Mouse (Mus musculus) forebrain, postnatal 0 days (tissue): ENCODE data around the gene Tshz2. TPM values are rescaled to one million over a fixed set of nuclear protein-coding genes. Genes with fewer than 3 reads are reported as not detected.

Experiments
- ATAC-seq: fragments of 200-750 bp; cut with Nextera tagmentation; 2 replicates; pipeline ENCODE4 v1.8.0; 2017; ENCODE audit warnings: mild to moderate bottlenecking, moderate library complexity
- DNase-seq: peaks from one replicate; pipeline ENCODE4 v3.0.0-alpha.2; 2015
- H3K27ac ChIP-seq: fragments of 300-500 bp; sonication (generic); 2 replicates; pipeline ENCODE4 v1.5.1; 2014; ENCODE audit warnings: low read depth, mild to moderate bottlenecking, antibody characterized with exemption, low read length, moderate library complexity, mixed read lengths
- H3K27me3 ChIP-seq: fragments of 300-500 bp; sonication (generic); 2 replicates; pipeline ENCODE4 v1.6.1; 2014; ENCODE audit warnings: mild to moderate bottlenecking, low read length, mixed read lengths; ENCODE audit not compliant: insufficient read depth
- H3K36me3 ChIP-seq: fragments of 300-500 bp; sonication (generic); 2 replicates; pipeline ENCODE4 v1.6.1; 2014; ENCODE audit warnings: mild to moderate bottlenecking, moderate library complexity; ENCODE audit not compliant: insufficient read depth
- H3K4me1 ChIP-seq: fragments of 300-500 bp; sonication (generic); 2 replicates; pipeline ENCODE4 v1.6.1; 2014; ENCODE audit warnings: antibody characterized with exemption; ENCODE audit not compliant: insufficient read depth
- H3K4me2 ChIP-seq: fragments of 300-500 bp; sonication (generic); 2 replicates; pipeline ENCODE4 v1.6.1; 2014; ENCODE audit warnings: low read depth, mild to moderate bottlenecking, moderate library complexity
- H3K4me3 ChIP-seq: fragments of 300-500 bp; sonication (generic); 2 replicates; pipeline ENCODE4 v1.5.1; 2014; ENCODE audit warnings: low read depth, low read length, mixed read lengths
- H3K9ac ChIP-seq: fragments of 300-500 bp; sonication (generic); 2 replicates; pipeline ENCODE4 v1.6.1; 2014; ENCODE audit warnings: mild to moderate bottlenecking
- H3K9me3 ChIP-seq: fragments of 300-500 bp; sonication (generic); 2 replicates; pipeline ENCODE4 v1.6.1; 2016; ENCODE audit warnings: low read length
- CTCF ChIP-seq: sonication (generic); IDR thresholded peaks from 2 replicates; pipeline ENCODE4 v1.5.1; 2016; ENCODE audit warnings: antibody characterized with exemption, control low read depth, low read depth
- WGBS: fragments of 180-500 bp; shearing (Covaris S2); extraction: QIAGEN DNeasy Blood & Tissue Kit; methylation state at CpG from one replicate; pipeline ENCODE4 v1.1.7; 2014; 5-methylcytosine and 5-hydroxymethylcytosine counted together
- polyA plus RNA-seq: library from polyadenylated mRNA; unstranded; fragments of >200 nt; fragmentation: Nextera tagmentation; extraction: Ambion mirVana; gene quantifications from 2 replicates; pipeline ENCODE4 v1.2.1, GENCODE M21; 2015
- total RNA-seq: library from RNA; depleted of rRNA; stranded (reverse); fragments of >200 nt; gene quantifications from 2 replicates; pipeline ENCODE4 v1.2.3, GENCODE M21; 2014

Gene Tshz2
- total and polyA plus RNA-seq, 2 experiments from 2014 or later: 19.7 to 29.2 TPM

- 24% methylated on average over 24 of the region's 24 CpGs for WGBS
- Histone ChIP-seq H3K27me3 (no peaks in the 10 kb centered on the region), H3K9ac (no peak overlapping the region), H3K9me3 (no peaks in the 10 kb centered on the region), H3K4me2 (peak overlapping the region; percentile 32), H3K27ac (peak overlapping the region; percentile 29), H3K4me3 (no peak overlapping the region), H3K4me1 (no peaks in the 10 kb centered on the region; the same call in 1 of the 2 replicates), H3K36me3 (no peaks in the 10 kb centered on the region)
- TF ChIP-seq CTCF: no peak
- DNase-seq: peak; percentile 34
- peak; percentile 42; the same call in 1 of the 2 replicates for ATAC-seq
Observed at GRCm38 (mm10) chr2:169723645-169724462, 91.0 kb downstream of the Tshz2 start.

- H3K27ac ChIP-seq: no peak overlapping the region
- H3K4me3 ChIP-seq: no peak overlapping the region
- H3K9ac ChIP-seq: no peak overlapping the region
- no peaks in the 10 kb centered on the region for H3K9me3 ChIP-seq
- ATAC-seq (no peak), DNase-seq (no peak)
- no peaks in the 10 kb centered on the region for H3K36me3 ChIP-seq
- WGBS: 56% methylated on average over 16 of the region's 16 CpGs
- H3K4me2 ChIP-seq: no peak overlapping the region
- no peak for TF ChIP-seq CTCF
- no peaks in the 10 kb centered on the region for H3K4me1 ChIP-seq
- H3K27me3 ChIP-seq: no peaks in the 10 kb centered on the region
Observed at GRCm38 (mm10) chr2:169728651-169729280, 96.0 kb downstream of the Tshz2 start.

GRCm38 (mm10) chr2:169730551-169730996 is 97.8 kb downstream of the Tshz2 start:
- Histone ChIP-seq H3K4me3 (no peak overlapping the region), H3K4me1 (no peaks in the 10 kb centered on the region), H3K36me3 (no peaks in the 10 kb centered on the region), H3K9me3 (no peaks in the 10 kb centered on the region), H3K4me2 (no peak overlapping the region), H3K27ac (no peak overlapping the region), H3K27me3 (no peaks in the 10 kb centered on the region), H3K9ac (no peak overlapping the region)
- no peak for DNase-seq
- ATAC-seq: no peak
- WGBS: 77% methylated on average over 7 of the region's 7 CpGs
- TF ChIP-seq CTCF: no peak

GRCm38 (mm10) chr2:169734053-169734452 is 101.2 kb downstream of the Tshz2 start:
- no peak for DNase-seq
- H3K9ac ChIP-seq: no peak overlapping the region
- no peaks in the 10 kb centered on the region for H3K4me1 ChIP-seq
- ATAC-seq: no peak
- no peaks in the 10 kb centered on the region for H3K36me3 ChIP-seq
- H3K27me3 ChIP-seq: no peaks in the 10 kb centered on the region
- no peak overlapping the region for H3K4me3 ChIP-seq
- H3K4me2 ChIP-seq: no peak overlapping the region
- no peak overlapping the region for H3K27ac ChIP-seq
- no peak for TF ChIP-seq CTCF
- no peaks in the 10 kb centered on the region for H3K9me3 ChIP-seq
- WGBS: 38% methylated on average over 7 of the region's 7 CpGs

DNA sequence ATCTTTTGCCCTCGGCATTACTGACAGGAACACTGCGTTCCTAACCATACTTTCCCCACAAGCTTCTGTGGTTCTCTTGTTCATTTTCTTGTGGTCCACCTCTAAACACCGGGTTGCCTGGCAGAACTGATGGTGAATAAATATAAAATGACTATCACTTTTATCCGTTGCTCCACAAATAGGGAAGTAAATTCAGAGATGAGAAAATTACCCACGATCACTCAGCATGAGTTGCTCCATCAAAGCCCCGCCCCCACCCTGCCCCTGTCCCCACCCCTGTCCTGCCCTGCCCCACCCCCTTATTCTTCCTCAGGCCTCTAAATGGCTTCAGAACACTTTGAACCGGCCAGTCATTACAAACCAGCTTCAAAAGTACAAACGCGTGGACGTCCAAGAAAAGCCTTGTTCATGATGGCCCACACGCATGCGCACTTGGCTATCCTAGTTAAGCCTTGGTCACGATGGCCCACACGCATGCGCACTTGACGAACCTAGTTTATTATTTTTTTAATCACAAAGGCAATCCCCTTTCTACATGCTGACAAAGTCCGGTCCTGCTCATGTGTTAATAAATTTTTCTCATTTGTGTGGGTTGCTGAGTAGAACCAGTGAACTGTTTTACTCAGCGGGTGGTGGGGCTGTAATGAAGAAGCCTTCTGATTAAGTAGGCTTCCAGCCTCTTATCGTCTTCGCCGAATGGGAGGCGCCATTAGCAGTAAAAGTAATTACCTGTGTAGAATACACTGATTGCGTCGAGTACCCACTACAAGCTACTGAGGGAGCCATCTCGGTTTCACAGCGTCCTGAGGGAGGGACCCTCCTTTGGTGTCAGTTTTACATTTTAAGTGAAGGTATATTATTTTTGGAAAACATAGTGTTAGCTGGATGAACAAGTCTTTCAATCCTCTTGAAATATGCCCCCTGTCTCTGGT is 102.9 kb downstream of the Tshz2 start:
- ATAC-seq (no peak), DNase-seq (no peak)
- 71% methylated on average over 26 of the region's 26 CpGs for WGBS
- Histone ChIP-seq H3K9ac (no peak overlapping the region), H3K9me3 (no peaks in the 10 kb centered on the region), H3K27me3 (no peaks in the 10 kb centered on the region), H3K36me3 (no peaks in the 10 kb centered on the region), H3K4me2 (no peak overlapping the region), H3K4me1 (no peaks in the 10 kb centered on the region), H3K4me3 (no peak overlapping the region), H3K27ac (no peak overlapping the region)
- no peak for TF ChIP-seq CTCF

DNA sequence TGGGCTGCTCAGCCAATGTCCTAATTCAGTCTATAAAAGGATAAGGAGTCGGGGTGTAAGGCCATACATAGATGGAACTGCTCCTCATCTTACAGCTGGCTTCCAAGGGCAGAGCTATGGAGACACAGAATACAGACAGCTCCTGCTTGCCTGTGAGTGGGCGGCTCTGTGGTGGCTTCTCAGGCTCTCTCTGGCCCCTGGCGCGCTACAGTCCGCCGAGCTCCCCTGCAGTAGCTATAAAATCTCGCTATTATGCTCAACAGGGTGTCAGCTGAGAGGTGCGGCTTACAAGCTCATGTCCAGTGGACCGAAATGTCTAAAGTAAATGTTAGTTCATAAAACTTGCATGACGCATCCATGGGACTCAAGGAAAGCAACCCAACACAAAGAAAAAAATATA is 108.2 kb downstream of the Tshz2 start:
- H3K9me3 ChIP-seq: no peaks in the 10 kb centered on the region

More for the DNA sequence above, 108.2 kb downstream of the Tshz2 start:
- H3K4me3 ChIP-seq: no peak overlapping the region
- WGBS: 87% methylated on average over 10 of the region's 10 CpGs
- no peak for TF ChIP-seq CTCF
- ATAC-seq: no peak
- H3K9ac ChIP-seq: no peak overlapping the region
- no peak overlapping the region for H3K27ac ChIP-seq
- H3K27me3 ChIP-seq: no peaks in the 10 kb centered on the region
- no peaks in the 10 kb centered on the region for H3K36me3 ChIP-seq
- H3K4me2 ChIP-seq: no peak overlapping the region
- H3K4me1 ChIP-seq: no peaks in the 10 kb centered on the region
- DNase-seq: no peak
